ENCODE assay signal across 9 mouse cellular contexts in genomic region chr4:42916617-42917401, GRCm38 (mm10). TPM values are rescaled to one million over a fixed set of nuclear protein-coding genes. Genes with fewer than 3 reads are reported as not detected.
DNase-seq lines count a peak whose midpoint lies in the region; ATAC-seq lines count a peak whose summit lies in the region.
"Had no signal": no experiment of that assay in that cellular context is flagged by ENCODE, and none has a peak within 500 bp of the region (broad histone marks: within the 10 kb centered on the region; RNA-seq: fewer than 3 reads in every experiment).

Gene Phf24 (plus strand): TSS chr4:42916660.

- peak within 1 kb of the TSS; percentile 20 for H3K27ac ChIP-seq in forebrain, embryonic 15.5 days (replicated peaks)
- no peak within 1 kb of the TSS for H3K27ac ChIP-seq in kidney, embryonic 15.5 days
- H3K27ac ChIP-seq in neural tube, embryonic 12.5 days = no peak within 1 kb of the TSS

- peak; percentile 19 for DNase-seq in kidney, adult 18-20 months
- DNase-seq in kidney, adult 9 months = no peak
- peak; percentile 20 for DNase-seq in cerebellum, adult 11 months
- peak; percentile 17 for DNase-seq in liver
- no peak for DNase-seq in ovary, postnatal 14 days (ENCODE audit: low spot score)

- peak; percentile 85 for ATAC-seq in forebrain, embryonic 15.5 days (replicated peaks)
- peak; percentile 69 for ATAC-seq in kidney, embryonic 15.5 days (replicated peaks; ENCODE audit: low FRiP score)
- ATAC-seq in neural tube, embryonic 12.5 days (ENCODE audit: low FRiP score, low read depth) = peak; percentile 69
- ATAC-seq: Patski had no signal

- peaks cover 15% of the 10 kb centered on the region; the same call in 1 of the 2 replicates for H3K27me3 ChIP-seq in forebrain, embryonic 15.5 days
- H3K27me3 ChIP-seq in kidney, embryonic 15.5 days = peaks cover 64% of the 10 kb centered on the region
- peaks cover 35% of the 10 kb centered on the region for H3K27me3 ChIP-seq in neural tube, embryonic 12.5 days (replicated peaks)

- H3K36me3 ChIP-seq in forebrain, embryonic 15.5 days = no peaks in the 10 kb centered on the region
- no peaks in the 10 kb centered on the region for H3K36me3 ChIP-seq in kidney, embryonic 15.5 days
- no peaks in the 10 kb centered on the region for H3K36me3 ChIP-seq in neural tube, embryonic 12.5 days

- H3K4me1 ChIP-seq in forebrain, embryonic 15.5 days = peaks cover 5% of the 10 kb centered on the region; the same call in 1 of the 2 replicates
- peaks cover 9% of the 10 kb centered on the region for H3K4me1 ChIP-seq in kidney, embryonic 15.5 days
- peaks cover 8% of the 10 kb centered on the region for H3K4me1 ChIP-seq in neural tube, embryonic 12.5 days

- peak within 1 kb of the TSS; percentile 90 for H3K4me2 ChIP-seq in forebrain, embryonic 15.5 days (replicated peaks)
- peak within 1 kb of the TSS; percentile 96 for H3K4me2 ChIP-seq in kidney, embryonic 15.5 days
- H3K4me2 ChIP-seq in neural tube, embryonic 12.5 days (replicated peaks) = peak within 1 kb of the TSS; percentile 91

- under 1% methylated on average over 78 of the region's 90 CpGs for WGBS in forebrain, embryonic 15.5 days
- 2% methylated on average over 76 of the region's 90 CpGs for WGBS in kidney, embryonic 15.5 days
- under 1% methylated on average over 80 of the region's 90 CpGs for WGBS in neural tube, embryonic 12.5 days

- H3K4me3 ChIP-seq in forebrain, embryonic 15.5 days = peak within 1 kb of the TSS; percentile 58
- H3K4me3 ChIP-seq in kidney, embryonic 15.5 days (replicated peaks) = peak within 1 kb of the TSS; percentile 69
- H3K4me3 ChIP-seq in neural tube, embryonic 12.5 days = peak within 1 kb of the TSS; percentile 65

- no peaks in the 10 kb centered on the region for H3K9me3 ChIP-seq in forebrain, embryonic 15.5 days
- no peaks in the 10 kb centered on the region for H3K9me3 ChIP-seq in kidney, embryonic 15.5 days (replicated peaks)
- no peaks in the 10 kb centered on the region for H3K9me3 ChIP-seq in neural tube, embryonic 12.5 days

- peak within 1 kb of the TSS; percentile 70 for H3K9ac ChIP-seq in forebrain, embryonic 15.5 days (replicated peaks)
- H3K9ac ChIP-seq in kidney, embryonic 15.5 days = peak within 1 kb of the TSS; percentile 61
- H3K9ac ChIP-seq in neural tube, embryonic 12.5 days = peak within 1 kb of the TSS; percentile 80

RNA-seq across cellular contexts. Expression of gene Phf24, which starts in this region (rescaled TPM):
- polyA plus RNA-seq in forebrain, embryonic 15.5 days (2015; fragmentation: Nextera tagmentation; extraction: Ambion mirVana) = 20.5 and 22.2 TPM in 2 replicates
- 0.26 and 0.93 TPM in 2 replicates for polyA plus RNA-seq in kidney, embryonic 15.5 days (2015; fragmentation: Nextera tagmentation; extraction: Ambion mirVana)
- 10.9 and 11.4 TPM in 2 replicates for polyA plus RNA-seq in neural tube, embryonic 12.5 days (2016; fragmentation: Nextera tagmentation; extraction: Ambion mirVana)
- polyA plus RNA-seq: Patski had no signal

Comparison
In these comparisons a context has a peak if more than half of its experiments do, and no peak if none do; other contexts are left out.
1. DNase-seq: peak in kidney, adult 18-20 months (single experiment), cerebellum, adult 11 months (single experiment) and liver (single experiment); none in kidney, adult 9 months (single experiment) and ovary, postnatal 14 days (single experiment).
2. Peak in ATAC-seq, H3K4me3 ChIP-seq, H3K9ac ChIP-seq and H3K4me2 ChIP-seq in kidney, embryonic 15.5 days; RNA of the gene not detected or under 1 TPM.
3. Peak in every context shown above with its lines, with median percentiles within 50 percentile points of each other: ATAC-seq, H3K4me2 ChIP-seq, H3K4me3 ChIP-seq and H3K9ac ChIP-seq.